Mouse (Mus musculus) mature B cell (primary cell): ENCODE data around the gene Jph4.

ENCODE experiments used
- in situ Hi-C: fragments of 300-500 bp; cut with MboI; formaldehyde crosslinking; loops from 2 replicates; pipeline ENCODE4 v1.14.3; 2019

Jph4 gene

GRCm38 (mm10) chr14:55116425-55117200 is at the start of gene Jph4:
Gene Jph4, minus strand, starts transcription at chr14:55116935.
- in situ Hi-C loops = no loop called here

- in situ Hi-C loops = no loop called here
Observed at GRCm38 (mm10) chr14:55164172-55164806, 47.6 kb upstream of the Jph4 start.

- in situ Hi-C loops = no loop called here
Observed at GRCm38 (mm10) chr14:55162168-55162567, 45.4 kb upstream of the Jph4 start.

- in situ Hi-C loops = no loop called here
Observed at GRCm38 (mm10) chr14:55161098-55161634, 44.4 kb upstream of the Jph4 start.

DNA sequence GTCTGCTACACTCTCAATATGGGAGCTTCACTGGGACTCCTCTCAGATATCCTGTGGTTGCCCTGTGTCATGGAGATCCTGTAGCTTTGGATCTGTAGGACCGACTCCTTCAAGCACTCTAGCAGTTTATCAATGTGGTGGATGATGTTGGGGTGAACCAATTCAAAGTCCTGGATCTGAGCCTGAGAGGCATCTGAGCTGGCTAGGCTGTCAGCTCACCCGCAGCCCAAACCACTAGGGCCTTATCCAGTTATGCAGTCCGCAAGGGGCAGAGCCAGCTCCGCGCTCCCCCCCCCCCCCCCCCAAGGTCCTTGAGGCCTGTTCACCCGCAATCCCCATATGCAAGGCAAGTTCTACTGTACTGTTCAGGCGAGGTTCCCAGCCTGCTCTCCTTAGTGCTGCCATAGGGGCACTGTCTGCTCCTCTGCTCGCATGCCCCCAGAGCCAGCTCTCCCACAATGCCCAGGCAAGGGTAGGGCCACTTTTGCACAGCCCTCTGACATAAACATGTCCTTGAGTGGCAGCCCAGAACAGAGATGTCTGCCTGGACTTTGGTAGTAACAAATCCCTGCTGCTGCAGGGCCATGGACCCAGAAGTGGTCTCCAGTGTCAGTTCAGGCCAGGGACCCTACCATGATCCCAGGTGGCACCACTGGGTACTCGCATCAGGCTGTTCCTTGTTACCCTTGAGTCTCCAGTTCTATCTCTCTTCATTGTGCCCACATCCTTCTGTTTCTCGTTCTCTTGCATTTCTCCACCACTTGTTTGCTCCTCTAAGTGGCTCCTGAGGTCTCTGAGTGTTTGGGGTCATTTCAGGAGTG is 43.7 kb upstream of the Jph4 start:
- in situ Hi-C loops = no loop called here

DNA sequence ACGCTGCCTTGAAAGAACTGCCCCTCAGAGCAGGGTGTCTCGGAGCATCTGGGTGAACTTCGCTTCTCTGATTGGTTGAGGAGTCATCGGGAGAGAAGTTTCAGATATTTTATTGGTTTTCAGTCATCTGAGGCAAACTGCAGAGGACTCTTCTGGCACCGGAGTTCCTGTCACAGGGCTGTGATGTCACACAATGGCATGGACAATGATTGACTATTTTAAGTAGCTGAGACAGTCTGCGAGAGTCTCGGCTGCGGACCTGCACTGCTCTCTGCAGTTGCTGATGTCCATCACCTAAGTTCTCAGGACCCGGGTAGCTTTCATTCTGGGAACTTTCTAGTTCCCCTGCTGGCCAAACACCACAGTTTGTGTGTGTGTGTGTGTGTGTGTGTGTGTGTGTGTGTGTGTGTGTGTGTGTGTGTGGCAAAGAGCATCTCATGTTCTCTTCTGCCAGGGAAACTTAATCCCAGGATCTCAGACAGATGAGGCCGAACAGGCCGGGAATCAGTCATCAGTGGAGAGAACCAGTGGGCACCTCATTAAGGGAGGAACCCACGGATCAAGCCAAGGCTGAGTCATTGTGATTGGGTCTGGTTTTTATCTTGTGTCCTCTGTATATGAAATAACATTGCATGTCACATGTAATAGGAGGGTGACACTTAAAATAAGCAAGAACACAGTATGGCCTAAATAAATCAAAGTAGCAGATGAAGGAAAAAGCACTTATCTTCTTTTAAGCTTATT is 40.8 kb upstream of the Jph4 start:
- in situ Hi-C loops = no loop called here

- in situ Hi-C loops = no loop called here
Observed at GRCm38 (mm10) chr14:55152951-55153481, 36.3 kb upstream of the Jph4 start.

DNA sequence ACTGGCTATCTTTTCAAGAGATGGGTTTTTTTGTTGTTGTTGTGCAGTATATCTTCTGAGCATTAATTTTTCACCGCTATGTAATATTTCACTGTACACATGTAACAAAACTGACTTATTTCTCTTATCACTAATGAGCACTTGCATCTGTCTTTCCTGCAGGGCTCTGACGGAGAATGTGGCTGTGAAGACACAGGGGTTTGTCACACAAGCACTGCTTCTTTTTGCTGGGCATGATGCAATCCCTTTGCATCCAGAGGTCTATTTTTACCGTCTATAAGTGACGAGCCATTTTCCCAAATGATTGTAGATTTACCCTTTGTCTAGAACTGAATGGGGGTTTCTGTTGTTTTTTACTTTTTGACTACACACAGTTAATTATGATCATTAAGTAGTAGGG is 35.4 kb upstream of the Jph4 start:
- in situ Hi-C loops = no loop called here

- in situ Hi-C loops = no loop called here
Observed at GRCm38 (mm10) chr14:55150985-55151384, 34.2 kb upstream of the Jph4 start.

DNA sequence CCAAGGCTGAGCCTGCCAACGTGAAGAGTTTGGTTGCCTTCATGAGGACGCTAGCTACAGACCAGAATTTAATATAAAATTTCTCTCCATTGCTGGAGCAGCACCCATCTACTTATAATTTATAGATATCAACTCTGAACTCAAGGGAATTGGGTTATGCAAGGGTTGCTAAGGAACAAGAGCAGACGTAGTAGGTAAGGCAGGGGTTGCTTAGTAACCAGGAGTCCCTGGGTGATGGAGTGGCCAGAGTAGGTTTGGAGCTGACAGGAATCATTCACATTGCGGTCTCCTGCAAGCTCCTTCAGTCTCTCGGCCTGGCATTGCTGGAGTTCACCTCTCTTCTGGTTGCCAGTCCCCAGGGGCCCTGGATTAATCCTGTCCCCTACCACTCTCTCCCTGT is 32.3 kb upstream of the Jph4 start:
- in situ Hi-C loops = no loop called here

GRCm38 (mm10) chr14:55148363-55148915 is 31.7 kb upstream of the Jph4 start:
- in situ Hi-C loops = no loop called here

DNA sequence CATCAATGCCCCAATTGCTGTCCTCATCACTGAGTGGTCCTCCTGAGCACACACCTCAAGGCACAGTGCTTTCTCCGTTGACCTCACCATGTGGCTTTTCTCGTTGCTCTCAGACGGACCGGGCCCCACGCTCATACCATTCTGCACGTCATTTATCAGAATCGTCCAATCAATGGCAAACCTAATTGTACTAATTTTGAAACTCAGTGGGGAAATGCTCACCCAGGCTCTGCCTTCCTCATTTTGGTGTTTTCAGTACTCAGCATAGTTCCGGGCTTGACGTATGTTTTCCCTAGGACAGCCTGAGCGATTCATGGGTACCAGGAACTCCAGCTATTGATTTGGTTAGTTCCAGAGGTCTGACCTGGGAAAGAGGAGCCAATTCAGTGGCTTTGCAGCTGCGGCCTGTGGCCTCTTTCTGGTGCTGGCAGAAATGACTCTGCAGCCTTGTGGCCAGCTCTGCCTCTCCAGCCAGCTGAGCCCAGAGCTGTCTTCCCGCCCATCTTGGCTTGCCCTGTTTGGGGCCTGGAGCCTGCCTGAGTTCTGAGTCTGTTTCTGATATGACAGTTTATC is 30.2 kb upstream of the Jph4 start:
- in situ Hi-C loops = no loop called here

GRCm38 (mm10) chr14:55146324-55146723 is 29.6 kb upstream of the Jph4 start:
- in situ Hi-C loops = no loop called here

DNA sequence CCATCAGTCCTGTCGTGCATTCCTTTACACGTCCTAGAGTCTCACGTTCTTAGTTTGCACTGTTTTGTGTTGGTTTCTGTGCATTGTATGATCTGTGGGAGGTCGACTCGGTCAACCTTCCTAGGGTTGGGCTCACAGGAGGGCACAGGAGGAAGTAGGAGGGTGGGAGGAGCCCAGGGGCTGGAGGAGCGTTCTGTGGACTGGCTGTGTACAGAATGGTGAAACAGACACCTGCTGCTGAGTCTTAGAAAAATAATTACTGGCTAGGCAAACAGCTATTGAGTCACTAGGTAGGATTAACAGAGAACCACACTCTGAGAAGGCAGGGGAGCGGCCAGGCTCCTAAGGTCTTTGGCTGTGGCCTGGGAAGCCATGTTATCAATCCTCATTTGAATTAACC is 22.6 kb upstream of the Jph4 start:
- in situ Hi-C loops = no loop called here

DNA sequence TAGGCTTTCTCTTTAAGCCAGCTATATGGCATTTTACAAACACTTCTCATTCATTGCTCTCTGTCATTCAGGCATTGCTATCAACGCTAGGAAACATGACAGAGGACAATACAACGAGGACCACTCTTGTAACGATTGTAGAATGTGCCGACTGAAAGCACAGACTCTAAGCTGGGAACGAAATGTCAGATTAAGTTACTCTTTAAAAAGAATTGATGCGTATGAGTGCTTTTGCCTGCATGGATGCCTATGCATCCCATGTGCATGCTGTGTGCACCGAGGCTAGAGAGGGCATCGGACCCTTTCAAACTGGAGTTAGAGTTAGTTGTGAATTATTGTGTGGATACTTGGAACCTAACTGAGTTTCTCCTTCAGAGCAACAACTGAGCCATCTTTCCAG is 18.9 kb upstream of the Jph4 start:
- in situ Hi-C loops = no loop called here

GRCm38 (mm10) chr14:55126521-55126920 is 9.8 kb upstream of the Jph4 start:
- in situ Hi-C loops = no loop called here

DNA sequence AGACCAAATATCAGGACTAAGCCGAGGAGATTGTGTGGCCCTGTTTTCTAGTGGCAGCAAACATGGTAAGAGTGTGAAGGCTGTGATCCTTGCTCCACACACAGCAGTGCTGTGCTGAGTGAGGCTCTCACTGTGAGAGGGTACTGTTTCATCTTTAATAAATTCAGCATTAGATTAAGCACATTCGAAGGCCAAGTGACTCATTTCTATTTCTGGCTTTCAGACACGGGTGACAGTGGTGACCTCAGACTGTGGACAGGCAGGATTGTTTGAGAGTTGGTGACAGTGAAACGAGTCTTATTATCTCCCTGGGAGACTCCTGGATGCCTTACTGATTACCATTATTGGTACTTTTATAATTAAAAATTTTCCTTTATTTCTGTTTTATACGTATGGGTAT is 9.0 kb upstream of the Jph4 start:
- in situ Hi-C loops = no loop called here

DNA sequence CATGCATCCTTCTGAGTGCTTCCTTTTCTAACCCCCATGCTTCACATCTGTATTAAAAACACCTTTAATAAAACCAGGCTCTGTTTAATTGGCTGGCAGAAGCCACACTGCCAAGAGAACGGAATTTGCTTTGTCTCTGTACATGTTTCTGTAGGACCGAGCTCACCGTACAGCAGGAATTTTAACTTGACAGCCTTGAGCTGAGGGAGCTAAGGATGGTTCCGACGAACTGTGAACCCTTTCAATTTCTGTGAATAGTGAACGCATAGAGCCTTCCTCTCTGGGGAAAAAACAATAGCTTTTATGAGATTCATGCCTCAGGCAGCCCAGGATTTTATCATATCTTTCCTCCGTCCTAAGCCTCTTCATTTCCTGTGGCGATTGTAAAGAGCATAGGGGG is 5.6 kb upstream of the Jph4 start:
- in situ Hi-C loops = no loop called here

GRCm38 (mm10) chr14:55121947-55122346 is 5.2 kb upstream of the Jph4 start:
- in situ Hi-C loops = no loop called here

GRCm38 (mm10) chr14:55119421-55120134 is 2.8 kb upstream of the Jph4 start:
- in situ Hi-C loops = no loop called here
